Mouse (Mus musculus): ENCODE data around the gene Kdf1.

The Kdf1 gene

DNA sequence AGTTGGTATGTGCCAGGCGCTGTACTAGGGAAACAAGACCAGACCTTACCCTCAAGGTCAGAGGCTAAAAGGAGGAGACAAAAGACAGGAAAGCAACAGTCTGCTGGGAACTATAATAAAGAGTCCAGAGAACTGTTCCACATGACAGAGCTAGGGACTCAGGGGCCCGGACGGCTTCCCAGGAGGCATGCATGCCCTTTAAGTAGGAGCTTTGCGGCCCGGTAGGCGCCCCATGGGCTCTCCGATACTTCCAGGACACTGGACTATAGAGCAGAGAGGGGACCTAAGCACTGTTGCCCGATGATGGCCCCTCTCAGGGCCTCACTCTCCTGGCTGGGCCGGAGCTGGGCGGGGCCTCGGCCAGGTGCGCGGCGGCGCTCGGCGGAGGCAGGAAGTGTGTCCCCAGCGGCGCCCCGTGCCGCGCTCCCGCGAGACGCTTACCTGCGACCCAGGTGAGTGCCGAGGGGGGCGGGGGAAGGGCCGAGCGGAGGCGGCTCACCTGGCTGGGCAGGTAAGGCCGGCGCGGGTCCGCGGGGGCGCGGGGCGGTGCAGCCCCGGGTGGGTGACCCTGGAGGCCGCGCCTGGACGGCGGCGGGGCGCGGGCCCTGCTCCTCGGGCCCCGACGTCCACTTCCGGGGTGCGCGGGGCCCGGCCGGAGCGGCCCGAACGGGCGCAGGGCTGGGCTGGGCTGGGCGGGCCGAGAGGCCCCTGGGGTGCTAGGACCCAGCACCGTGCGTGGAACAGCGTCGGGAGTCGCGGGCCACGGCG lies at the start of gene Kdf1:
Gene Kdf1, plus strand, starts transcription at position 363 of the 768 bp plus-strand sequence.
- no peak for DNase-seq

DNA sequence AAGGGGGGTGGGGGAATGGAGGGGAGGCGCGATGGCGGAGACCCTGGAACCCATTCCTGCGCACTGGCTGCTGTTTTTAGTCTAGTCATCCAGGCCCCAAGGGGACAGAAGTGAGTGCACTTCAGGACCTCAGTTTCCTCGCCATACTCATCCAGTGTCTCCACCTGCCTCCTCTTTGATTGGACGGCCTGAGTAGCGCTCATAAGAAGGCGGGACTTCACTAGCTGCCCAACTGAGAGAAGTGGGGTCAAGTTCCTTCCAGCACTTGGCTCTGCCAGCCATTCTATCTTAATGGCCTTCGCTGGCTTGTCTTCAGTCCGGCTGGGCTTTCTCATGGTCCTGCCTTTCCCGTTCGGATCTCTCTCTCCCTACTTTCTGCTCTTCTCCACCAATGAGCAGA lies 49.6 kb upstream of the Kdf1 start:
- no peak for DNase-seq

DNA sequence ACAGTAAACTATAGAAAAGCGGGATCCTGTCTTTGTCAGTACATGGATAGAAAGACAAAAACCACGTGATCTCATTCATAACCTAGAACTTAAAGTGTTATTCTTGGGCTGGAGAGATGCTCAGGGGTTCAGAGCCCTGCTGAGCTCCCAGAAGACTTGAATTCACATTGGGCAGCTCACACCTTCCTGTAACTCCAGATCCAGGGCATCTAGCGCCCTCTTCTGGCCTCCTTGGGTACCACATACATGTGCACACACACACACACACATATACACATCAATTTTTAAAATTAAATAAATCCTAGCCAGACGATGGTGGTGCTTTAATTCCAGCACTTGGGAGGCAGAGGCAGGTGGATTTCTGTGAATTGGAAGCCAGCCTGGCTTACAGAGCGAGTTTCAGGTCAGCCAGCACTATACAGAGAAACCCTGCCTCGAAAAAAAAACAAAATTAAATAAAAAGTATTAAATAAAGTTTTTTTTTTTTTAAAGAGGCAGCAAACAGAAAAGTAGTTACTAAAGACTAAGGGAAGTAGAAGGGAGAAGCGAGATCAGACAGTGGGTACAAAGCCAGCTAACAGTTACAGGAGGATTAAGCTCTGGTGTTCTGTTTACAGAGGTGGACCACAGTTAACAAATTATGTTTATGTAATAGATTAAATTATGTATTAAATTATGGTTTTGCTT lies 47.5 kb upstream of the Kdf1 start:
- DNase-seq = no peak

DNA sequence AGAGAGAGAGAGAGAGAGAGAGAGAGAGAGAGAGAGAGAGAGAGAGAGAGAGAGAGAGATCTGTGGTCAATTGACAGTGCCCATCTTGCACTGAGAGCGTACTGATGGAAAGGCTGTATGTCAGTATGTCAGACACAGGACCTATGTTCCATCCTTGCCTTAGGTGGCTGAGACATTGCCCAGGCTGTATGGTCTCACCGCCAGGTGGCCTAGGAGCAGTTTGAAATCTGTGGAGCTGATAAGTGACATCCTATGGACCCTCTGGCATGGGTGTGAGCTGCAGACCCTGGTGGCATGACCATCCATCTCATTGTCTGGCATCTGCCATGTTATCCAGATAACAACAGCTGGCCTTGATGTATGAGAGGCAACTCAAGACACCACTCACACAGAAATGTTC lies 44.9 kb upstream of the Kdf1 start:
- DNase-seq = no peak

DNA sequence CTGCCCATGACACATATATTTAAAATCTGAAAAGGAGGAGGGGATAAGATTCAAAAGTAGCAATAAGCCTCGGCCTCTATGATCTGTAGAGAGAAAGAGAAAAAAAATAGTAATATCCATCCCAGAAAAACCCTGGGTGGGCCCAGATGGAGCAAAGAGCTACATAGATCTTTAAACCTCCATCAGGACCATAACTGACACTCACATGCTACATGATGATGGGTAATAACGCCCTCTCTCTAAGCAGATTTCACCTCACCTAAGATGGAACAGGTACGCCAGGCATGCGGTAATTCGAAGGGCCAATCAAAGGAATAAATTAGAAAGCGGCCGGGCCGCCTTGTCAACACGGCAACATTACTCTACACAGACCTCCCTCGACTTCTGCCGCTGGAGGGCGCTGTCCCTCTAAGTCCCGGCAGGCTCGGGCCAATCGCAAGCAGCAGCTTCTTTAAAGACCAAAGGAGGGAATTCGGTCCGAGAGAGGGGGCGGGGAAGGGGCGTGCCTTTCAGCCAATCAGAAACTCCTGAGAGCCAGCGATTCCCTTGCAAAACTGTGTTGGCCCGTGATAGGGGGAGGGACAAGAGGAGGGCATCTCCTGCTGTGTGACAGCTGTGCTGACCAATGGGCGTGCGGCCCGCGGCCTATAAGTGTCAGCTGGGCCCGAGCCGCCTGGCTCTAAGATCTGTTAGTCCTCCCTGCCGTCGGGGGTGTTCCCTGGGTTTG lies 39.1 kb upstream of the Kdf1 start, which contains the start of gene Tent5b:
Gene Tent5b, plus strand, starts transcription at position 675 of the 727 bp plus-strand sequence.
- DNase-seq = peak; percentile 92 to 94

DNA sequence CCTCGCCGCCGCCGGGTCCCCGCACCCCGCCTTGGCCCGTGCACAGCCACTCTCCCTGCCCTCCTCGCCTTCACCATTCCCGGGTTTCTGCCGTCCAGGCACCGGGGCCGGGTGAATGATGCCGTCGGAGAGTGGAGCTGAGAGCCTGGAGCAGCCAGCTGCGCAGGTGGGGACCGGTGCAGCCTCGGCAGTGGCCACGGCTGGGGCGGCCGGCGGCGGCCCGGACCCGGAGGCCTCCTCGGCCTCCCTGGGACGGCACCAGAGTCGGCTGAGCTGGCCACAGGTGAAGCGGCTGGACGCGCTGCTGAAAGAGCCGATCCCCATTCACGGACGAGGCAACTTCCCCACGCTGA lies 38.6 kb upstream of the Kdf1 start:
- no peak for DNase-seq

DNA sequence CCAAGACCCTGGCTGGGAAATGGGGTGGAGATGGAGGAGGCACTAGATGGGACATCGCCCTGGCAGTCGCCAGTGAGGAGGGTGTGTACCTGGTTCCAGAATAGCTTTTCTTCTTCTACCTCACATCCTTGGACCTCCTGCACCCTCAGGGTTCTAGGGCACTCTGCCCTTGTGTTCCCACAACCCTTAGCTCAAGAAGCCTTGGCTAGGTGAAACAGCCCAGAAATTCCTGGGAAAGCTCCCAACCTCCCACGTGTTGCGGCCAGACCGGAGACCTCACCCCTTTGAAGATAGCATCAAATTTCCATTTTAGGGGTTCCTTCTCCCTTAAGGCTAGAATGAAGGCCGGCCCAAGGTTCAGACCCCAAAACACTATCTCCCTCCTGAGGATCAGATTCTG lies 38.0 kb upstream of the Kdf1 start:
- DNase-seq = no peak

DNA sequence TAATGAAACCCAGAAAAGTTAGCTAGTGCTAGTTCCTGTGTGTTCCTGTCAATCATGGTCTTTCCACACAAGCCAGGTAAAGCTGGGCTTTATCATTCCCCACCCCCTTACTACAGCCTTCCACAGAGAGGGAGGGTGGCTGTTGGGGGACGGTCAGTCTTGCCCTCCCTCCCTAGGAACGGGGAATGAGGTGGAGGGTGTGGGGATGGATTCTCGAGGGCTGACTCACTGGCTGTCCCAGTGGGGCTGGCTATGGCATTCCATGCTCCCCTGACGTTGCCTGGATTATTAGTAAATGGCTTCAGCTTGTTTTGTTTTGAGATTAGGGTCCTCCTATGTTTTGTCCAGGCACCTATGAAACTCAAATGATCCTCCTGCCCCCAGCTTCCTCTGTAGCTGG lies 37.3 kb upstream of the Kdf1 start:
- no peak for DNase-seq

DNA sequence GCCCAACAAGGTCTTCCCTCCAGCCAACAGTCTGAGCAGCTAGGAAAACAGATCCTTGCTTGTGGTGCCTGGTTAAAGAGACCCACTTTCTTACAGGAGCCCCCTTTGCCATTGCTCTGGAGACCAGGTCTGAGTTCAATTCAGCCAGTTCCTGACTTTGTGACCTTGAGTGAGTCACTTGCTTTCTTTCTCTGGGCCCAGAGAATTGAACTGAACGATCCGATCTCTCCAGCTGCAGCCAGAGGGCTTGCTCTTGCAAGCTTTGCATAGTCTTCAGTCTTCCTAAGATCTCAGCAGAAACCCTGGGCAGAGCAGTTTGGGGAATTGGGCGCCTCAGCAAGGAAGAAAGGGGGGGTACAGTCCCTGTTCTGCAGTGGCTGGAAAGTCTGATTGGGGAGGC lies 36.3 kb upstream of the Kdf1 start:
- DNase-seq = no peak

DNA sequence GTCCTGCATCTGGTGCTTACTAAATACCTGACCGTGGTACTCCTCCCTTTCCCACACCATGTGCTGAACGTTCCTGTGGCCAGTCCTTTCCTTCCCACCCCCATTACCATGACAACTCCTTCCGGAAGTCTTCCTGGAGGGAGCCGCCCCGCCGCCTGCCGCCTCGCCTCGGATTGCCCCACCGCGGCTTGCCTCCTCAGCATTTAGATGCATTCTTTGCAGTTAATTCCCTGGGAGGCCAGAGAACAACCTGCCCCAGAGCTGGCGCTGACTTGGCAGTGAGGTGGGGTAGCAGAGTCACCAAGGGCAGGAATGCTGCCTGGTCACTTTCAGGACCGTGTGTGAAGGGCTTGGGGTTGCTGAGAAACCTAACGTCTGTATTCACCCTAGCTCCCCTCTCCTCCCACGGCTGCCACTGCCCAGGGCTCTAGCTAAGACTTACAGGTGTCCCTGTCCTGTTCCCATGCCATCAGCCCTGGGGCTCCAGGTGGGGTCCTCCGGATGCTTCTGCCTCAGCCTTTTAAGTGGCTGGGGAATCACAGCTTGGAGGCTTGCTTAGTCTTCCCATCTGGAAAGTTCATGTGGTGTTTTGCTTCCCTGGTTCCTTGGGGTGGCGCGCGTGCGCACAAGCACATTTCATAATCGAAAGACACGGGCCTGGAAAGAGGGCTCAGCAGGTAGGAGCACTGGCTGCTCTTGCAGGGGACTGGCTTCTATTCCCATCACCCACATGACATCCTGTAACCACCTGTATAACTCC lies 34.3 kb upstream of the Kdf1 start:
- no peak for DNase-seq

DNA sequence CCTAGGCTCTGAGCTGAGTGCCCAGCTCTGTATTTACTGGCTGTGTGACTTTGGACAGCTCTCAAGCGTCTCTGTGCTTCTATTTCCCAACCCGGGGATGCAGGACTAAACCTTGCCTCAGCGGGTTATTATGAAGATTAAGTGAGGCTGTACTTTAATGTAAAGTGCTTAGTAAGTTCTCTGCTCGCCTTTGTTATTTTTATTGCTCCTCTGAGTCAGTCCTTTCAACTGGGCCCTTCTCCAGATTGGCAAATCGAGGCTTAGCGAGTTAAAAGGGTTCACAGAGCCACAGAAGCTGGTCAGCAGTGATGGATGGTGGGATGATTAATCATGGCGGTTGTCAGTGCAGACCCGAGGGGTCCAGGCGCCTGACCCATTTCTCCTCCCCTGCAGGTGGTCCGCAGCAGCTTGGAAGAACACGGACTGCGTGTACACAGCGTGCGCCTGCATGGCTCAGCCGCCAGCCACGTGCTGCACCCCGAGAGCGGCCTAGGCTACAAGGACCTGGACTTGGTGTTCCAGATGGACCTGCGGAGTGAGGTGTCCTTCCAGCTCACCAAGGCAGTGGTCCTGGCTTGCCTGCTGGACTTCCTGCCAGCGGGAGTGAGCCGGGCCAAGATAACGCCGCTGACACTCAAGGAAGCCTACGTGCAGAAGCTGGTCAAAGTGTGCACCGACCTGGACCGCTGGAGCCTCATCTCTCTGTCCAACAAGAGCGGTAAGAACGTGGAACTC lies 32.9 kb upstream of the Kdf1 start:
- DNase-seq = no peak

DNA sequence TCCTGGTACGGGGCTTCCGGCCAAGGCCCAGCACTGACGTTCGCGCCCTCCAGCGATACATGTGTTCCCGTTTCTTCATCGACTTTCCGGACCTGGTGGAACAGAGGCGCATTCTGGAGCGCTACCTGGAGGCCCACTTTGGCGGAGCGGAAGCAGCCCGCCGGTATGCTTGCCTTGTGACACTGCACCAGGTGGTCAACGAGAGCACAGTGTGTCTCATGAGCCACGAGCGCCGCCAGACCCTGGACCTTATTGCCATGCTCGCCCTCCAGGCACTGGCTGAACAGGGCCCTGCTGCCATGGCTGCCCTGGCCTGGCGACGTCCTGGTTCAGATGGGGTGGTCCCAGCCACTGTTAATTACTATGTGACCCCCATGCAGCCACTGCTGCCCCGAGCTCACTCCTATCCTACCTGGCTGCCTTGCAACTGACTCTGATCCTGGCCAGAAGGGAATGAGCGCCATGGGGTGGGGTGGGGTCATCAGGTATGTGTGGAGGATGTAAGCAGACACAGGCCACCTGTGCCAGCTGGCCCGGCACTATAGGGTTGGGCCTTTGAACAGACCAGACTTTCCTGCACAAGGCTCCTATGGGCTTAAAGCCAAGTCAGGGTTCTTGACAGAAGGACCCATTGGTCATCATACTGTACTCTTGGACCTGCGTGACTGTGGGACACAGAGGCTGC lies 31.9 kb upstream of the Kdf1 start:
- no peak for DNase-seq

DNA sequence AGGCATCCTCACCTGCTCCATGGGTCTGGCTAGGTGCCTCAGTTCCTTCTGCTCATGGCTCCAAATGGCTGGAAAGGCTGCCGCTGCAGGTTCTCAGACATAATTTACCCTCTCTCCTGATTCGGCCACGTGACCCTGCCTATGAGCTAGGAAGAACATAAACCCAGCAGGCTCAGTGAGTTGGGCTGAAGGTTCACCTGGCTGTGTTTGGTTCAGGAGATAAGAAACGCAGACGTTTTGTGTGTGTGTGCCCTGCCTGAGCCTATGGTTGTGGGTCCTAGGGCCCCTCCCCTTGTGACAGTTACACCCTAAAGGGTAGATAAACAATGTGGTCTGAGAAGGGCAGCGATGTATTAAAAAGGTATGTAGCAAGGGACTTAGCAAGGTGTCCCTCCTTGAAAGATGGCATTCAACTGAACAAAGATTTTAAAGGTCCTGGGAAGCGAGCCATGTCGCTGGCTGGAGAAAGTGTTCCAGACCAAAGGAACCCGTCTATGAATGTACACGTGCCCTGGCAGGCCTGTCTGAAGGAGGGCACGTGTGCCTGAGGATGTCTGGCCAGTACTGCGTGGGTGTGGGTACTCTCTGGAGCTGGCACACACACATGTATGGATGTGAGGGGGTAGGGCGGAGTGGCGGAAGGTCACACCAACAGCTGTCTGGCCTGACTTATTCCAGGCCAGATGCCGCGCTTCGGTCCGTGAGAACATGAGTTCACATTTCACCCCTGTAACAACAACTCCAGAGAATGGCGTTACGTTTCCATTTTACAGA lies 30.0 kb upstream of the Kdf1 start:
- no peak for DNase-seq

DNA sequence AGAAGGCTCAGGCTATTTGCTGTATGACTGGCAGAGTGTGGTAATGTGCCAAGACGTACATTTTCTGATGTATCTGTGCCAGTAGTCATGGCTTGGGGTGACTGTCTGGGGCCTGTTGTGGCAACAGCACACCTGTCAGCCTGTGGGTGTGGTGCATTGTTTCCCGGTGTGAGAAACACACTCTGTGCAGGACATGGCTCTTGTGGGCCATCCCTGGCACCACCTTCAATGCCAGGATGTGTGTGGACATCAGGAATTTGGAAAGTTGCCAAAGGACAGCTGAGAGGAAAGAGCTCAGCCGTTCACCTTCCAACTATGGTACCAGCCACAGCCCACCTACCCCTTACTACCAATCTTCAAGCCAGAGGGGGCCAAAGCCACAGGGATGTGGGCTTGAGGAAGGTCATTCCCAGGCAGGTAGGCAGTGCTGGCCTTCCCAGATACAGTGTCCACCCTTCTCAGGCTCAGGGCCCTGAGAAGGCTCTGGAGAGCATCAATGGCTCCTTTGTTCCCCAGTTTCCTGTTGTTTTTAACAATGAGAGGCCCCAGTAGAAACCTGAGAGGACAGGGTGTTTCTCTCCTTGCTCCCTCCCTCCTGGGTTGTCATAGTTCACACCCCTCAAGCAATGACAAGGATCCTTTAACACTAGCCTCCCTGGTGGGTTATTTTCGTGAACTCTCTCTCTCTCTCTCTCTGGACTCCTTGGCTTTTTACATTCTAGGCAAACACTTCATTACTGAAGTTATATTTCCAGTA lies 29.1 kb upstream of the Kdf1 start:
- DNase-seq = no peak

DNA sequence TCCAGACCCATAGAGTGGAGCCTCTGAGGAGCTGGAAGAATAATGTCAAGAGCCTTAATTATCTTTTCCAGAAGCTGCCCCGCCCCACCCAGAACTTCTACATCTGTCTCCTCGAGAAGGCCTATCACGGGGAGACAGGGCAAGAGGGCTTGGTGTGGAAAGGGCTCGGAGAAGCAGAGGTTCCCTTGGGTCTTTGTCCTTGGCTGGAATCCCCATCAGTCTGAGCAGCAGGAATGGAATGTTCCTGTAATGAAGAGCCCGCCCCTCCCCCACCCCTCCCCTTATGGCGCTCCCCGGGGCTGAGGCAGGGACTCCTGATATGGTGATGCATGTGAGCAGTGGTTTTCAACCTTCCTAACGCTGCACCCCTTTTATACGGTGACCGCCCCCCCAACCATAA lies 27.0 kb upstream of the Kdf1 start:
- DNase-seq = no peak

DNA sequence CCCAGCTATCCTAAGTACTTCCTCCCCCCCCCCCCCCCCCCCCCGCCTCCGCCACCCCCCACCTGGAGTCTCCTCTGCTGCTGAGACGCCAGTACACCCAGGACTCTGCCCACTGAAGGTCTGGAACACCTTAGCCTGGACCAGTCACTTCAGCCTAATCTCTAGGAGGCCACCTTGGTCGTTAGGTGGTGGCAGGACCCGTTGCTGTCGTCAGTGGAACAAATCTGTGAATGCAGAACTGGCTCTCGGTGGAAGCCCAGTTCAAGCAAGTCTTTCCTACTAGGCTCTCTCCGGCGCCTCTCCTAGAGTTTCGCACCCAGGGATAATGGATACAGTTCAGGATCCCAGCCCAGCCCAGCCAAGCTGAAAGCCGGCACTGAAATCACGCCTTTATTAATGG lies 24.9 kb upstream of the Kdf1 start:
- no peak for DNase-seq

DNA sequence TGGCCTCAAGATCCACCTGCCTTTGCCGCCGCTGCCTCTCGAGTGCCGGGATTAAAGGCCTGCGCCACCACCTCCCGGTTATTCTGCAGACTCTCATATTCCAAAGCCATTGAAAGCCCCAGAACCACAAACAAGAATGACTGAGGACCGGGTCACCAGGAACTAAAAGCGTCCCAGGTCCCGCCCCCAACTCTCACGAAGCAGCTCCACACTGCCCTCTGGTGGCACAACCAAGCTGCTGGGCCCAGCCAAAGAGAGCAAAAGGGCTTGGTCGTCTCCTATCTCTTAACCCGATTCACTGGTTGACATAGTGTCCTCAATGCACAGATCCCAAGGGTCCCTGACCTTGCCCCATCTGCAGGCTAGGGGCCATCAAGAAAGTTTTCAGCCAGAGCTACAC lies 24.3 kb upstream of the Kdf1 start:
- DNase-seq = peak; percentile 89 to 90

DNA sequence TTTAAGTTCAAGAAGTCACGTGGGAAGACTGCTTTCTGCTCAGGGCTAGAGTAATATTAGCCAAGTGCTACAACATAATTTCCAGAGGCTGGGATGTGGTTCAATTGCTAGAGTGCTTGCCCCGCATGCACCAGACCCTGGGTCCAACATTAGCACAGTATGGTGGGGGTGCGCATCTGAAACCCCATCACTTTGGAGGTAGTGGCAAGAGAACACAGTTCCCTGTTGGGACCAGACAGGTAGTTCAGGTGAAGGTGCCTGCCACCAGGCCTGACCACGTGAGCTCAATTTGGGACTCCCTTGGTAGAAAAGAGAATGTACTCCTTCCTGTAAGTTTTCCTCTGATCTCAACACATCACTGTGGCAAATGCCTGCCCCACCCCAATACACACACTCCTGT lies 23.9 kb upstream of the Kdf1 start:
- DNase-seq = no peak

DNA sequence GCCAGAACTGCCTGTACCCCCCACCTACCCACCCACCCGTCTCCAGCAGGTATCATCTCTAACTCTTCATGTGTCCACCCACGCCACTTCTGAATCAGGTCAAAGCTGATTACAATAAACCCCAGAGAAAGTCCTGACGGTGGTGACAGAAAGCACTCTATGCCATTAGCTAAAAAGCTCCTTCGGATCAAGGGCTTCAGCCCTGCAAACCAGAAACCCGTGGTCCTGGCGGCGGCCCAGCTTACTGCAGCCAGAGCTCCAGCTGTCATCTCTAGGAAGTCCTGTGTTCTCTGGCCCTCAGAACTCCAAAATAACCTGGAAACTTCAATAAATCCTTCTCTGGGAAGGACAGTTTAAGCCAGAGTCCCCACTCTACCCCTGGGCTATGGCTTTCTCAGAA lies 23.1 kb upstream of the Kdf1 start:
- DNase-seq = peak; percentile 61 to 72

DNA sequence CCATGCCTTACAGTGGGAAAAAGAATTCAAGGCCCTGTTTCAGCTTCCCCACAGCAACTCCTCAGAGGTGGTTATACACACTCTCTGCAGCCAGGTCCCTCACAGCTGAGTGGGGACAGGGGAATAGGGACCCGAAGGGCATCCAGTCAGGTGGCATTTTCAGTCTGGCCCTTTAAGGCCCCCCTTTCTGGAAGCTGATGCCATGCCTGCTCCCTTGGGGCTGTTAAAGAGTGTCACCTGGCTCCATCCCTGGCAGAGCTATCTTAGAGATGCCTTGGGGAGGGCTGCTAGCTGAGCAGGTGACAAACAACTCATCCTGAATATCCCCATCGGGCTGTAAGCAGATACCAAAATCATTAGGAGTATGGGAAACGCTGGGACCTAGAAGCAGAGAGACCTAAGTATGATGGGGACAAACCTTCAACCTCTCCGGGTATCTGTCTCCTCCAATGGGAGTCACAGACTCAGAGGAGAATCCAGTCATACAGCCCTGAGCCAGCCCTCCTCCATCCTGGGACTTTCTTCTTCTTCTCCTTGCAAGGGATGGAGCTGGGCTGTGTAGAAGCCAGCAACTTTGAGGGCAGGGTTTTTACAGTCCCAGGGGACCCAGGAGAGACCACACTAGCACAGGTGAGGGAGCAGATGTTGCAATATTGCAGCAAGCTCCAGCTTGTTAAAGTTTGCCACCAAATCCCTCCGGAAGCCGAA lies 21.9 kb upstream of the Kdf1 start:
- DNase-seq = peak; percentile 56 to 59
